Mouse (Mus musculus): ENCODE results near the gene Cluh.

- TF ChIP-seq CTCF (IDR thresholded peaks at IDR 0.05; ENCODE audit: insufficient read depth, low read depth, low read length) (peak; percentile 37; the same call in 1 of the 2 replicates), POLR2A (IDR thresholded peaks at IDR 0.05; ENCODE audit: insufficient read depth, low read depth, low read length) (no peak)
These were observed 11.1 kb upstream of the Cluh start for GRCm38 (mm10) chr11:74637971-74638790.

All from olfactory bulb, adult 2 months (tissue).